Mouse (Mus musculus): ENCODE results near the gene Ppp1cc.

DNA sequence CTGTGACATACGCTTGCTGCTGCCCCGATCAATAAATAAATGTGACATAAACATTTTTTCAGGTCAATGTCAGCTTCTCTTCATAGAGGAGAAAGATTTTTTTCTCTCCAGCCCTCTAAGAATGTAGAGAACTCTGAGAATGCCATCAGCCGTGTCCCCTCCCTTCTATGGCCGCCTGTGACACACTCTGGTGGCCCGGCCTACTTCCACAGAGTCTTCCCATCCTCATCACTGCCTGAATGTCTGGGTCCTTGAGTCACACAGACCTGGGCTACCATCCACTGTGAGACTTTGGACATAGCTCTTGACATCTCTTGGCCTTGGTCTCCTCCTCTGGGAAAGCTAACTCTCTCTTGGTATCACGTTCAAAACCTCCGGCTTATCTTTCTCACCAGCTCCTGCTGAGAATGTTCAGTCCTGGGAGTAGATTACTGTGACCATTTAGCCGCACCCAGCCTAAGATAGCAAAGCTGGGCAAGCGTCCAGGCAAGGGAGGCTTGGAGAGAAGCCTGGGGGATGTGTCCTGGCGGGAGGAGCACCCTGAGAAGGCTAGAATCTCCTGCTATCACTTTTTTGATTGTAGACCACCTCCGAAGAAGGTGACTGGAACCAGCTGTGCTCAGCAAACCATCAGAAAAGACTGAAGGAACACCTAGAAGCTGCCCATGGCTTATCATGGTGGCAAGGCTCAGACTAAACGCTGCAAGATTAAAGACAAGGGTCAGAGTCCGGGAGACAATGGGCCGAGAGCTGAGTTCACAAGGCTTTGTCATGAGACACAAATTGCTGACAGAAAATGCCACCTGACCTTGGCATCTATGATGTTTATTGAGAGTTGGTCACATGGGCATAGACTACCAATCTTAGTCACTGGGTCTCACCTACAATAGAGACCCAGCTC, 21.3 kb upstream of the Ppp1cc start:
- TF ChIP-seq GATA1 (IDR thresholded peaks at IDR 0.05; ENCODE audit: borderline replicate concordance, low read length): no peak
- no peak for TF ChIP-seq FLI1 (IDR thresholded peaks at IDR 0.05; ENCODE audit: low read length)

All from megakaryocyte, embryonic 14.5 days (primary cell).